Mouse (Mus musculus) liver, postnatal 0 days (tissue): ENCODE results near the gene Basp1. TPM values are rescaled to one million over a fixed set of nuclear protein-coding genes. Genes with fewer than 3 reads are reported as not detected.

ENCODE experiments used
- ATAC-seq: fragments of 200-750 bp; cut with Nextera tagmentation; 2 replicates; pipeline ENCODE4 v1.8.0; 2017; ENCODE audit warnings: mild to moderate bottlenecking, moderate library complexity
- DNase-seq: peaks from one replicate; pipeline ENCODE4 v3.0.0-alpha.2; 2016
- H3K27ac ChIP-seq: fragments of 300-500 bp; sonication (generic); 2 replicates; pipeline ENCODE4 v1.5.1; 2014; ENCODE audit warnings: antibody characterized with exemption, moderate library complexity, mild to moderate bottlenecking, low read depth
- H3K27me3 ChIP-seq: fragments of 300-500 bp; sonication (generic); 2 replicates; pipeline ENCODE4 v1.6.1; 2014; ENCODE audit warnings: low read length, control low read depth, mixed read lengths; ENCODE audit not compliant: insufficient read depth
- H3K36me3 ChIP-seq: fragments of 300-500 bp; sonication (generic); replicated peaks from 2 replicates; pipeline ENCODE4 v1.6.1; 2014; ENCODE audit warnings: mild to moderate bottlenecking, control low read depth, low read length, moderate library complexity, mixed read lengths; ENCODE audit not compliant: insufficient read depth
- H3K4me1 ChIP-seq: fragments of 300-500 bp; sonication (generic); 2 replicates; pipeline ENCODE4 v1.6.1; 2014; ENCODE audit warnings: antibody characterized with exemption, mild to moderate bottlenecking, control low read depth; ENCODE audit not compliant: insufficient read depth
- H3K4me2 ChIP-seq: fragments of 300-500 bp; sonication (generic); 2 replicates; pipeline ENCODE4 v1.6.1; 2014; ENCODE audit warnings: low read depth, mild to moderate bottlenecking, low read length, moderate library complexity, mixed read lengths
- H3K4me3 ChIP-seq: fragments of 300-500 bp; sonication (generic); 2 replicates; pipeline ENCODE4 v1.5.1; 2014; ENCODE audit warnings: low read depth, low read length
- H3K9ac ChIP-seq: fragments of 300-500 bp; sonication (generic); replicated peaks from 2 replicates; pipeline ENCODE4 v1.6.1; 2014; ENCODE audit warnings: mild to moderate bottlenecking, moderate library complexity
- H3K9me3 ChIP-seq: fragments of 300-500 bp; sonication (generic); 2 replicates; pipeline ENCODE4 v1.6.1; 2016; ENCODE audit warnings: mild to moderate bottlenecking, control low read depth, low read length, mixed read lengths
- CTCF ChIP-seq: sonication (generic); IDR thresholded peaks from 2 replicates; pipeline ENCODE4 v1.5.1; 2016; ENCODE audit warnings: antibody characterized with exemption, low read depth
- EP300 ChIP-seq: IDR thresholded peaks from 2 replicates; pipeline ENCODE4 v1.6.1; 2016; ENCODE audit warnings: antibody characterized with exemption, low read depth, mild to moderate bottlenecking
- WGBS: fragments of 180-500 bp; shearing (Covaris S2); extraction: QIAGEN DNeasy Blood & Tissue Kit; methylation state at CpG from one replicate; pipeline ENCODE4 v1.1.7; 2014; ENCODE audit not compliant: insufficient replicate concordance; 5-methylcytosine and 5-hydroxymethylcytosine counted together
- polyA plus RNA-seq: library from polyadenylated mRNA; unstranded; fragments of >200 nt; fragmentation: Nextera tagmentation; extraction: Ambion mirVana; gene quantifications from 2 replicates; pipeline ENCODE4 v1.2.1, GENCODE M21; 2015

Gene Basp1
- polyA plus RNA-seq, 1 experiment from 2014 or later: 1.9 TPM

DNA sequence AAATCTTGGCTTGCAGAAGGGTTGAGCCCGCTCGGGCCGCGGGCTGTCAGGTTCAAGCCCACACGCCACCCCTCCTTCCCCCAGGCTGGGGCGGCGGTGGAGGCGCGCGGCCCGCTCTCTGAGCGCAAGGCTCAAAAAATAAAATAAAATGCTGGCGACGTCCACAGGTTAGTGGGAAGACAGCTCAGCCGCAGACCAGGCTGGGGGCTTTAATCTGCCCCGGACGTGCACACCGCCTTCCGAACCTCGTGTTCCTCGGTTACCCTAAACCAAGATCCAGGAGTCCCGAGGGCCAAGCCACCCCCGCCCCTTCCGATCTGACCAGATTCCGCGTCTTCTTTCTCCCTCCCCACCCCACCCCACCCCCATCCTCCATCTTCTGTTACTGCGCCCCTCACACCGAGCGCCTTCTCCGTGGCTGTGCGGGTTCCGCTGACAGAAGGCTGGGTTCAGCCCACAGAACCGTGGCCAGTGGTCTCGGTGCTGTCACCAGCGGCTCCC lies 753 bp downstream of the Basp1 start:
- H3K4me3 ChIP-seq: peak overlapping the region; percentile 56
- WGBS: under 1% methylated on average over 34 of the region's 35 CpGs
- H3K27ac ChIP-seq: no peak overlapping the region
- TF ChIP-seq EP300 (no peak), CTCF (no peak)
- ATAC-seq: no peak
- peaks cover 34% of the 10 kb centered on the region for H3K27me3 ChIP-seq
- H3K4me1 ChIP-seq: peaks cover 14% of the 10 kb centered on the region
- no peaks in the 10 kb centered on the region for H3K36me3 ChIP-seq
- H3K9ac ChIP-seq: peak overlapping the region; percentile 30; the same call in 1 of the 2 replicates
- peak; percentile 13 for DNase-seq
- peak overlapping the region; percentile 77 for H3K4me2 ChIP-seq
- no peaks in the 10 kb centered on the region for H3K9me3 ChIP-seq

DNA sequence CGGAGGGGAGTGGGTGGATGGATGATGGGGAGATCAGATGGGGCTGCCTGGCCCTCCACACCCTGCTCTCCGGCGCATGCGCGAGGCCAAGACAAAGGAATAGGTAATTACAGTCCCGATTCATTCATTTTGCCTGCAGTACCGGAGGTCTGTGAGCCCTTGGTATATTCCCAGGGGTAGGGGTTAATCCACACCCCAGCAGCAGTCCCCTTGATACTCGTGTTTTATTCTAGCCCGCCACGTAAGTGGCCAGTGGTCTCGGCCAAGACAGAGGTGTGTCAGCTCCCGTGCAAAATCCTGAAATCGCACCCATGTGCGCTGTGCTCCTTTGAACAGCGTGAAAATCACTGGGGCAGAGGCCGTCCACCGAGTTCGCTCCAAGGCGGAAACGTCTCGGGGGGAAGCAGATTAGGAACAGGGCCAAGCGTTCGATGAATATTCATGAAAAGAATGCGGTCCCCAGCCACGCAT lies 1.4 kb downstream of the Basp1 start:
- under 1% methylated on average over 25 of the region's 25 CpGs for WGBS
- TF ChIP-seq EP300 (no peak), CTCF (no peak)
- Histone ChIP-seq H3K4me1 (peaks cover 14% of the 10 kb centered on the region), H3K36me3 (no peaks in the 10 kb centered on the region), H3K4me2 (peak overlapping the region; percentile 77), H3K9me3 (no peaks in the 10 kb centered on the region), H3K9ac (peak overlapping the region; percentile 30; the same call in 1 of the 2 replicates), H3K27ac (no peak overlapping the region), H3K27me3 (peaks cover 34% of the 10 kb centered on the region), H3K4me3 (peak overlapping the region; percentile 56)
- ATAC-seq: no peak
- DNase-seq: peak; percentile 17

DNA sequence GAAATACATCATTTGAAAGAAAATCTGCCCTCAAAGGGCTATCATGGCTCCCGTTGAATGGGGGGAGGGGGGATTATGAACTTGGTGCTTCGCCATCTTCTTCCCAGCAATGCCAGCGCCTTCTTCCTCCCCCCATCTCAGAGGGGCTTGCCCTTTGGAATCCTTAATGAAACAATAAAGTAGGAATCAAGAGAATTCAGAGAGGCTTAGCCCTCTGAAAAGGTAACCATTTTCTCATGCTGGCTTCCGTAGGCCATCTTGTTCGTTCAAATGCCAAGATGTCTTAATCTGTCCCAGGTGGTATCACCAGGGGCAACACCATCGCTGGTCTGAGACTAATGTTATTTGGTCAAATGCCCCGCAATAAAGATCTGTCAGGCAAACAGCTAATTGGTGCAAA lies 2.1 kb downstream of the Basp1 start:
- 69% methylated on average over 7 of the region's 7 CpGs for WGBS
- TF ChIP-seq EP300 (no peak), CTCF (no peak)
- no peak for ATAC-seq
- DNase-seq: no peak
- Histone ChIP-seq H3K4me1 (peaks cover 14% of the 10 kb centered on the region), H3K9ac (no peak overlapping the region), H3K4me2 (no peak overlapping the region), H3K27me3 (peaks cover 34% of the 10 kb centered on the region), H3K4me3 (no peak overlapping the region), H3K27ac (no peak overlapping the region), H3K9me3 (no peaks in the 10 kb centered on the region), H3K36me3 (no peaks in the 10 kb centered on the region)

DNA sequence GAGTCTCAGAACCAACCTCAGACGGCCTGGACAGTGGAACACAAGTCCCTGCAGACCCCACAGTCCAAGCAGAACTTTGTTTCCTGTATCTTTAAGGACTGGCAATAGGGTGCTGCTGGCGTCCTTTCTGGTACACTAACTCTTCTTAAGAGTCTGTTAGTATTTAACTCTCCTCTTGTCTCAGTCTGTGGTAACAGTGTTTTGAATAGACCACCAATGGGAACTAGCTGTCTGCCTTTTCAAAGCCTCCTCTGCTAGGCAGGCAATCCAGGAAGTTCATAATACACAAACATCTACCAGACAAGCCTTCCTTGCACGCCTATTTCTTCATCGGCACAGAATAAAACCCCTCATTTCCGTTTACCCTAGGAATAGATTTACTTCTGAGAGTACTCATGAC lies 7.6 kb downstream of the Basp1 start:
- DNase-seq (no peak), ATAC-seq (no peak)
- H3K27me3 ChIP-seq: no peaks in the 10 kb centered on the region
- no peak for TF ChIP-seq CTCF
- TF ChIP-seq EP300: no peak
- no peak overlapping the region for H3K9ac ChIP-seq
- WGBS: 41% methylated on average over 5 of the region's 5 CpGs
- no peak overlapping the region for H3K27ac ChIP-seq
- no peaks in the 10 kb centered on the region for H3K9me3 ChIP-seq
- H3K36me3 ChIP-seq: no peaks in the 10 kb centered on the region
- H3K4me1 ChIP-seq: no peaks in the 10 kb centered on the region
- no peak overlapping the region for H3K4me3 ChIP-seq
- H3K4me2 ChIP-seq: no peak overlapping the region

DNA sequence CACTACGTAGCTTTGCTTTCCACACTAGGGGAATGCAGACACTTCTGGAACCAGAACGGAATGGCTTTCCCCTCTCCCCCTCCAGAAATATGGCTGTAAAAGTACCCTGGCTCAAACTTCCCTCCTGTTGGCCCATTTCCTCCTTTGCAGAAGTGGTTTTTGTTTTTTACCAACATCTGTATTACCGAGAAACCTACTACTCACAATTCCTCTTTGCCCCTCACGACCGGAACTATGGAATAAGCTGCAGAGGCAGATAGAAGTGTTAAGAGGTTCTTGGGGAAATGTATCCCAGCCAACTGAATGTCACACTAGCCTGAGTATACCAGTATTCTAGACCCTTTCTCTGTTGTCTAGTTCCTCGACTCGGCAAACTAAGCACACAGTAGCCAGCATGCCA lies 9.7 kb downstream of the Basp1 start:
- no peak for TF ChIP-seq EP300
- no peak for TF ChIP-seq CTCF
- H3K9ac ChIP-seq: no peak overlapping the region
- no peaks in the 10 kb centered on the region for H3K27me3 ChIP-seq
- H3K27ac ChIP-seq: no peak overlapping the region
- 59% methylated on average over 7 of the region's 7 CpGs for WGBS
- ATAC-seq (no peak), DNase-seq (no peak)
- H3K36me3 ChIP-seq: no peaks in the 10 kb centered on the region
- no peak overlapping the region for H3K4me2 ChIP-seq
- no peak overlapping the region for H3K4me3 ChIP-seq
- no peaks in the 10 kb centered on the region for H3K4me1 ChIP-seq
- H3K9me3 ChIP-seq: no peaks in the 10 kb centered on the region

DNA sequence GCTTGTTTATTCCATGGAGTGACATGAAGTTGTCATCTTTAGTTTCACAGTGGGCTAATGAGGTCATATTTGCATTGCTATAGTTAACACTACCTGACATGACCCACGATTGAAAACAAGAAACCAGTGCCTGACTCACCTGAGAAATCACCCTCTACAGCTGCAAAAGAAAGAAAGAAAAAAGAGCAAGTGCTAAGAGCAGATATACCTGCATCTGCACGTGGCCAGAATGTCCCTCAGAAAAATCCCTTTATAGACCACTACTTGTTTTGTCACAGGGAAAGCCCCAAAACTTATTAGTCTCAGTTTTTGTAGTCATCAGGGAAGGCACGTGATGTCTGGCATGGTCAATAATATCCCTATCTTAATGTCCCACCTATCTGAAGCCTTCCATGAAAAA lies 11.6 kb downstream of the Basp1 start:
- no peak overlapping the region for H3K4me2 ChIP-seq
- ATAC-seq (no peak), DNase-seq (no peak)
- no peaks in the 10 kb centered on the region for H3K4me1 ChIP-seq
- no peaks in the 10 kb centered on the region for H3K27me3 ChIP-seq
- no peak overlapping the region for H3K27ac ChIP-seq
- H3K4me3 ChIP-seq: no peak overlapping the region
- H3K9ac ChIP-seq: no peak overlapping the region
- 71% methylated on average over 3 of the region's 3 CpGs for WGBS
- H3K36me3 ChIP-seq: no peaks in the 10 kb centered on the region
- H3K9me3 ChIP-seq: no peaks in the 10 kb centered on the region
- TF ChIP-seq EP300 (no peak), CTCF (no peak)
